21 mouse cellular contexts compared by ENCODE assay signal in genomic region chr2:124563759-124564158, GRCm38 (mm10).
DNase-seq lines count a peak whose midpoint lies in the region; TF ChIP-seq lines count a peak whose summit lies in the region.
"Had no signal": no experiment of that assay in that cellular context is flagged by ENCODE, and none has a peak within 500 bp of the region (broad histone marks: within the 10 kb centered on the region; RNA-seq: fewer than 3 reads in every experiment).

No protein-coding gene starts in this region.

- peaks cover 3% of the 10 kb centered on the region for H3K4me1 ChIP-seq in cerebellum, adult 2 months (ENCODE audit: control insufficient read depth, insufficient read depth, low read length)
- H3K4me1 ChIP-seq: forebrain, embryonic 10.5 days had no signal

- DNase-seq in cerebellum, adult 2 months, result peak; percentile 14 to 50
- DNase-seq in cerebellum, adult 11 months, result no peak
- peak; percentile 5 for DNase-seq in left cerebral cortex, postnatal 4 days
- no peak for DNase-seq in left cerebral cortex, adult 2 months (ENCODE audit: extremely low spot score in 1 of 2, low spot score in 2 of 2)
- peak; percentile 42 to 50 for DNase-seq in cerebellum, postnatal 14 days
- DNase-seq in layer of hippocampus, adult 9-11 months, result no peak
- DNase-seq: adrenal gland, adult 2 months; adrenal gland, postnatal 25 days; embryo, embryonic 11 days; gastrocnemius, adult 2 months; gastrocnemius, postnatal 36 days; heart, adult 18-20 months; heart, postnatal 10 days; kidney, adult 11 months had no signal

- WGBS in cerebellum, adult 2 months, result 30% methylated on average over 5 of the region's 5 CpGs

- intact Hi-C loops in left cerebral cortex, postnatal 4 days (cut with DNase I), result no loop called here
- intact Hi-C loops in left cerebral cortex, adult 2 months (cut with DNase I), result no loop called here

- H3K27ac ChIP-seq in cerebellum, adult 2 months (ENCODE audit: insufficient read depth, low read length), result no peak overlapping the region
- no peak overlapping the region for H3K27ac ChIP-seq in left cerebral cortex, adult 2 months
- H3K27ac ChIP-seq: embryonic facial prominence, embryonic 15.5 days; forebrain, embryonic 10.5 days; gastrocnemius, adult 2 months; heart, embryonic 10.5 days; hindbrain, embryonic 13.5 days; hindbrain, postnatal 0 days had no signal

- no peaks in the 10 kb centered on the region for H3K27me3 ChIP-seq in cerebellum, adult 2 months (ENCODE audit: control insufficient read depth, insufficient read depth, low read length)
- H3K27me3 ChIP-seq: CH12.LX; embryonic facial prominence, embryonic 15.5 days; hindbrain, embryonic 13.5 days had no signal

- no peak for TF ChIP-seq CTCF in cerebellum, adult 2 months (IDR thresholded peaks at IDR 0.05; ENCODE audit: borderline replicate concordance, insufficient read depth, low read depth, low read length)
- TF ChIP-seq CTCF in left cerebral cortex, adult 2 months (IDR thresholded peaks at IDR 0.05), result no peak

- TF ChIP-seq POLR2A in cerebellum, adult 2 months (IDR thresholded peaks at IDR 0.05; ENCODE audit: borderline replicate concordance, insufficient read depth, low read length), result no peak

- H3K4me3 ChIP-seq in cerebellum, adult 2 months (replicated peaks; ENCODE audit: insufficient read depth, low read depth, low read length), result no peak overlapping the region
- no peak overlapping the region for H3K4me3 ChIP-seq in left cerebral cortex, adult 2 months
- H3K4me3 ChIP-seq: embryonic facial prominence, embryonic 15.5 days; erythroblast, embryonic 14.5 days; forebrain, embryonic 10.5 days; gastrocnemius, adult 2 months; heart, embryonic 10.5 days; hindbrain, embryonic 13.5 days had no signal

Comparison
In these comparisons a context has a peak if more than half of its experiments do, and no peak if none do; other contexts are left out.
1. DNase-seq: peak in cerebellum, adult 2 months (2 of 2), left cerebral cortex, postnatal 4 days (single experiment) and cerebellum, postnatal 14 days (2 of 2); none in cerebellum, adult 11 months (single experiment), left cerebral cortex, adult 2 months (0 of 2) and layer of hippocampus, adult 9-11 months (single experiment).